Mouse (Mus musculus) erythroblast, embryonic 14.5 days (primary cell): Measurements from ENCODE around the gene Ccm2.

Experiments used
- GATA1 ChIP-seq: IDR thresholded peaks from 2 replicates; pipeline ENCODE4 v1.6.1; 2012; ENCODE audit warnings: low read length, inconsistent platforms, mixed read lengths
- TAL1 ChIP-seq: IDR thresholded peaks from 3 replicates; pipeline ENCODE4 v1.6.1; 2012; ENCODE audit warnings: low read length, inconsistent platforms, mixed read lengths

DNA sequence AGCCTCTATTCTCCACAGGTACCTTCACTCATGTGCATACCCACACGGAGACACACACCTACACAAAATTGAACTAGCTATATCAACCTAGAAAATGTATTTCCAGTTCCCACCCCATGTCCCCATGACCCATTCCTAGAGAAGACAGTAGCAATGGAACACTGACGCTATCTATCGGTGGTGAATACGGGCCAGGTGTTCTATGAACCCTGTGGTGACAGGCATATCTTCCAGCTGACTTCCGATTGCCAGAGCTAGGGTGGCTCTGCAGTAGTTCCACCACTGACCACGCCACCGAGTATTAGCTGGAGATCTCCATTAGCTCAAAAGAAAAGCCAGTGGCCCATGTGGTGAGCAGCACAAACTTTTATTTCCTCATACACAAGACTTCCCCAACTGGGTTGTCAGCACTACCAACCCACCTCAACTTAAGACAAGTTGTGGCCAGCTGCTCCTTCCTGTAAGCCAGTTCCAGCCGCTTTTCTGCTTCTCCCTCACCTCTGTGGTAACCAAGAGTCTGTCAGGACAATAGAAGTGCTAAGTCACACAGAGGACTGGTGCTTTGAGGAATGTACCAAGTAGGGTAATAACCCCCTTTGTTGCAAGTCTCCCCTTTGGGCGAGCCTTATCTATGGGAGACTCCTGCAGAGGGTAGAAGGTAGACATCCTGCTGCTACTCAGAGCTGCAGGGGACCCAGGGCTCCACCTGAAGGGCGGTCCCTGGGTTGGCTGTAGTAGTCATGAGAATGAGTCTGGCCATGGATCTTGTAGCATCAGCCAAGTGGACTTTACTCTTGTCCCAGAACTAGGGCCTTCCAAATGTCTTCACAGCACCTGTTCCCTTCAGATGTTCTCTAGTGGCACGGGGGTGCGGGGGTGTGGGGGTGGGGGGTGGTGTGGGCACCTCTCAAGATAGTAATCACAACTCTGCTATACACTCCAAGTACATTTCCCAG is 68.8 kb downstream of the Ccm2 start:
- TF ChIP-seq GATA1 (no peak), TAL1 (no peak)
